Mouse (Mus musculus): Measurements from ENCODE around the gene Gxylt2. TPM values are rescaled to one million over a fixed set of nuclear protein-coding genes. Genes with fewer than 3 reads are reported as not detected.

Gene Gxylt2
- polyA plus RNA-seq, 1 experiment from 2014 or later, result 10.9 TPM

- peaks cover 47% of the 10 kb centered on the region for H3K36me3 ChIP-seq
- no peak overlapping the region for H3K4me2 ChIP-seq
- no peak overlapping the region for H3K4me3 ChIP-seq (replicated peaks)
- no peaks in the 10 kb centered on the region for H3K27me3 ChIP-seq
- no peak for ATAC-seq (ENCODE audit: insufficient number of reproducible peaks, insufficient read depth, low FRiP score, low TSS enrichment, low read depth)
- 89% methylated on average over 9 of the region's 9 CpGs for WGBS
- no peak overlapping the region for H3K9ac ChIP-seq (replicated peaks)
- H3K4me1 ChIP-seq (replicated peaks), result no peaks in the 10 kb centered on the region
- H3K9me3 ChIP-seq, result no peaks in the 10 kb centered on the region
- no peak overlapping the region for H3K27ac ChIP-seq
These were observed 144.3 kb downstream of the Gxylt2 start for GRCm38 (mm10) chr6:100848682-100849375.

DNA sequence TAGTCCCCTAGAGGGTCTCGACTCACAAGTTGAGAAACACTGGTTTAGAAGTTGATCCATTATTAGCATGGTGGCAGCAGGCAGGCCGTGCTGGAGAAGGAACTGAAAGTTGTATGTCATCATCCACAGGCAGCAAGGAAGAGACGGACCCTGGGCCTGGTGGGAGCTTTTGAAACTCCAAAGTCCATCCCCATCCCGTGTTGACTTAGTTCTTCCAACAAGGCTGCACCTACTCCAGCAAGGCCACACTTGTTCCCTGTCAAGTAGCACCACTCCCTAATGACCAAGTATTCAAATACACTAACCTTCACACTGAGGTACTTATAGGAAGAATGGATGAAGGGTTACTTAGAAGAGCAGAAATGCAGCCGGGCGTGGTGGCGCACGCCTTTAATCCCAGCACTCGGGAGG, 146.1 kb downstream of the Gxylt2 start:
- no peak for ATAC-seq (ENCODE audit: insufficient number of reproducible peaks, insufficient read depth, low FRiP score, low TSS enrichment, low read depth)
- WGBS, result 89% methylated on average over 9 of the region's 9 CpGs
- no peaks in the 10 kb centered on the region for H3K27me3 ChIP-seq
- H3K4me1 ChIP-seq (replicated peaks), result no peaks in the 10 kb centered on the region
- peaks cover 52% of the 10 kb centered on the region for H3K36me3 ChIP-seq
- no peak overlapping the region for H3K27ac ChIP-seq
- H3K4me3 ChIP-seq (replicated peaks), result no peak overlapping the region
- no peak overlapping the region for H3K4me2 ChIP-seq
- H3K9ac ChIP-seq (replicated peaks), result no peak overlapping the region
- H3K9me3 ChIP-seq, result no peaks in the 10 kb centered on the region

DNA sequence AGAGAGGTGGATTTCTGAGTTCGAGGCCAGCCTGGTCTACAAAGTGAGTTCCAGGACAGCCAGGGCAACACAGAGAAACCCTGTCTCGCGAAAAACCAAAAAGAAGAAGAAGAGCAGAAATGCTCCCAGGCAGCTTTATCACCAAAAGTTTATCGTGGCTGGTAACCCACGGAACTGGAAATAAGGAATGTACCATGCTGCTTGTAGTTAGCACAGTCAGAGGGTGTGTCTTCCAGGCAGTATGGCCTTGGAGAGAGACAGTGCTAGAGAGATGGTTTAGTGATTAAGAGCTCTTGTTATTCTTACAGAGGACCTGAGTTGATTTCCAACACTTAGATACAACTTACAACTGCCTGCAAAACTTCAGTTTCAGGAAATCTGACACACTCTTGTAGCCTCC, 146.5 kb downstream of the Gxylt2 start:
- no peaks in the 10 kb centered on the region for H3K4me1 ChIP-seq (replicated peaks)
- no peak overlapping the region for H3K4me2 ChIP-seq
- no peak overlapping the region for H3K9ac ChIP-seq (replicated peaks)
- peaks cover 52% of the 10 kb centered on the region for H3K36me3 ChIP-seq
- no peak for ATAC-seq (ENCODE audit: insufficient number of reproducible peaks, insufficient read depth, low FRiP score, low TSS enrichment, low read depth)
- no peak overlapping the region for H3K4me3 ChIP-seq (replicated peaks)
- H3K9me3 ChIP-seq, result no peaks in the 10 kb centered on the region
- WGBS, result 91% methylated on average over 5 of the region's 5 CpGs
- H3K27me3 ChIP-seq, result no peaks in the 10 kb centered on the region
- no peak overlapping the region for H3K27ac ChIP-seq

Other genes with a start within 250 kb of the Gxylt2 start
- 19.3 and 20.1 TPM in 2 replicates for gene Shq1, start 33.6 kb upstream of the Gxylt2 start, polyA plus RNA-seq (2016; fragmentation: Nextera tagmentation; extraction: Ambion mirVana)
- gene Ppp4r2, start 128.9 kb downstream of the Gxylt2 start, polyA plus RNA-seq (2016; fragmentation: Nextera tagmentation; extraction: Ambion mirVana), result 25.0 and 26.2 TPM in 2 replicates